Mouse (Mus musculus) bone marrow macrophage, adult 2 months (primary cell): ENCODE data around the gene Cry2.

ENCODE experiments used
- CTCF ChIP-seq: IDR thresholded peaks from 2 replicates; pipeline ENCODE4 v1.5.1; 2012; ENCODE audit warnings: low read depth, mild to moderate bottlenecking, low read length, moderate library complexity
- POLR2A ChIP-seq: IDR thresholded peaks from 2 replicates; pipeline ENCODE4 v1.6.1; 2012; ENCODE audit warnings: mild to moderate bottlenecking, low read depth, low read length, borderline replicate concordance

GRCm38 (mm10) chr2:92458481-92458880 is 24.6 kb upstream of the Cry2 start:
- TF ChIP-seq POLR2A: no peak
- no peak for TF ChIP-seq CTCF
